Mouse (Mus musculus): ENCODE results near the gene 2900011O08Rik. TPM values are rescaled to one million over a fixed set of nuclear protein-coding genes. Genes with fewer than 3 reads are reported as not detected.

2900011O08Rik gene
- polyA plus RNA-seq, 1 experiment from 2014 or later = 2.5 TPM

DNA sequence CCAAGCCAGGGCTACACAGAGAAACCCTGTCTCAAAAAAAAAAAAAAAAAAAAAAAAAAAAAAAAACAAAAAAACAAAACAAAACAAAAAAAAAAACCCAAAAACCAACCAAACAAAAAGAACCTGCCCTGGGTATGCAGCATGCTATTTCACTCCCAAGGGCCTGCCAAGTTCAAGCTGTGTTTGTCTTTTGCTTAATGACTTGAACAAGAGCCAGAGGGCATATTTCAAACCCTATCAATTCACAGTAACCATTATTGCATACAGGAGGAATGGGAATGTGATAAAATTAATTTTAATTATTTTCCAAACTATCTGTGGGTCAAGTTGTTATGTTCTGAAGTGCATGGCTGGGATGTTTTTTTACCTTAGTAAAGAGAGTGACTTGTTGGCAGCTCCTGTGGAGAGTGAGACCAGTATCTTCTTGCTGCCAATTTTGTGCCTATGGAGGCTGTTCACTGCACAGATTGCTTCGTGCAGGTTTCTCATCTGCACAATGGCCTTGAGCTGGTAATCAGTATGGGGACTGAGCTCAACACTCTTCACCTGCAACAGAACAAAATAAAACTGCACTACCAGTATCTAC is 151.7 kb downstream of the 2900011O08Rik start:
- Histone ChIP-seq H3K4me3 (ENCODE audit: low read depth, low read length) (no peak overlapping the region), H3K27ac (ENCODE audit: low read length) (no peak overlapping the region), H3K36me3 (ENCODE audit: control insufficient read depth, insufficient read depth, low read length) (peaks cover 75% of the 10 kb centered on the region), H3K4me2 (replicated peaks; ENCODE audit: low read depth, low read length) (no peak overlapping the region), H3K9me3 (ENCODE audit: control insufficient read depth, low read depth, low read length) (no peaks in the 10 kb centered on the region), H3K9ac (replicated peaks; ENCODE audit: low read depth, low read length) (no peak overlapping the region), H3K27me3 (ENCODE audit: control insufficient read depth, insufficient read depth, low read length) (no peaks in the 10 kb centered on the region), H3K4me1 (ENCODE audit: control insufficient read depth, insufficient read depth, low read length) (no peaks in the 10 kb centered on the region)
- no peak for ATAC-seq (ENCODE audit: insufficient number of reproducible peaks, insufficient read depth, low FRiP score, low read depth)
- WGBS = 97% methylated on average over 1 of the region's 1 CpGs

DNA sequence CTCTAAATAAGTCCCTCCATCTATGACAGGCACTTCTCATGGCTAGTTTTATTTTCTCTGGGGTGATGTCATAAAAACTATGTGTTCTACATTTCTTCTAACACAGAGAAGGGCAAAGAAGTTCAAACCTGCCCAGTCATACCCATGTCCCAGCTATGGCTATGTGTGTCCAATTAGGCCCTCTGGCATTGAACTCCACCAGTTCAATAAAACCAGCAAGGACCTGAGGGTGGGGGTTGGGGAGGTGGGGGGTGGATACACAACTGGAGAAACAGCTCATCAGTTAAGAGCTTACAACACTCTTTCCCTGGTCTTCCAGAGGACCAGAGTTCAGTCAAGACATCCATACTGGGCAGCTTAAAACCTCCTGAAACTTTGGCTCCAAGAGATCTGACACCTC is 152.7 kb downstream of the 2900011O08Rik start:
- Histone ChIP-seq H3K27ac (ENCODE audit: low read length) (no peak overlapping the region), H3K4me2 (replicated peaks; ENCODE audit: low read depth, low read length) (no peak overlapping the region), H3K36me3 (ENCODE audit: control insufficient read depth, insufficient read depth, low read length) (peaks cover 72% of the 10 kb centered on the region), H3K4me1 (ENCODE audit: control insufficient read depth, insufficient read depth, low read length) (no peaks in the 10 kb centered on the region), H3K9ac (replicated peaks; ENCODE audit: low read depth, low read length) (no peak overlapping the region), H3K9me3 (ENCODE audit: control insufficient read depth, low read depth, low read length) (no peaks in the 10 kb centered on the region), H3K4me3 (ENCODE audit: low read depth, low read length) (no peak overlapping the region), H3K27me3 (ENCODE audit: control insufficient read depth, insufficient read depth, low read length) (no peaks in the 10 kb centered on the region)
- ATAC-seq (ENCODE audit: insufficient number of reproducible peaks, insufficient read depth, low FRiP score, low read depth) = no peak

DNA sequence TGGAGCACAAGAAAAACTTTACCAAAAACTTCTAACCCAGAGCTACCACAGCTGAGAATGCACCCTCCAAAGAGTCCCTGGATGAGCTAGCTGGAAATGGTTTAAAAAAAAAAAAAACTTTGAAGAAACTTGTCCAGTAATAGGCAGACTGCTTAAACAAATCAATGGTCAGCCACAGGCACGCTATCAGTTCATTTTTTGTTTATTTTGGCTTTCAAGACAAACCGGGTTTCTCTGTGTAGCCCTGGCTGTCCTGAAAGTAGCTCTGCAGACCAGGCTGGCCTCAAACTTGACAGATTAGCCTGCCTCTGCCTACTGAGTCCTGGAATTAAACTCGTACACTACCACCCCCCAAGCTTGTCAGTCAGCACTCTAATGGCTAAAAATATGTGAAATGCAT is 156.9 kb downstream of the 2900011O08Rik start:
- no peaks in the 10 kb centered on the region for H3K4me1 ChIP-seq (ENCODE audit: control insufficient read depth, insufficient read depth, low read length)
- H3K9ac ChIP-seq (replicated peaks; ENCODE audit: low read depth, low read length) = no peak overlapping the region
- no peak overlapping the region for H3K4me3 ChIP-seq (ENCODE audit: low read depth, low read length)
- no peak overlapping the region for H3K4me2 ChIP-seq (replicated peaks; ENCODE audit: low read depth, low read length)
- H3K27ac ChIP-seq (ENCODE audit: low read length) = no peak overlapping the region
- H3K36me3 ChIP-seq (ENCODE audit: control insufficient read depth, insufficient read depth, low read length) = peaks cover 68% of the 10 kb centered on the region
- no peaks in the 10 kb centered on the region for H3K27me3 ChIP-seq (ENCODE audit: control insufficient read depth, insufficient read depth, low read length)
- no peak for ATAC-seq (ENCODE audit: insufficient number of reproducible peaks, insufficient read depth, low FRiP score, low read depth)
- no peaks in the 10 kb centered on the region for H3K9me3 ChIP-seq (ENCODE audit: control insufficient read depth, low read depth, low read length)
- WGBS = 56% methylated on average over 3 of the region's 3 CpGs

DNA sequence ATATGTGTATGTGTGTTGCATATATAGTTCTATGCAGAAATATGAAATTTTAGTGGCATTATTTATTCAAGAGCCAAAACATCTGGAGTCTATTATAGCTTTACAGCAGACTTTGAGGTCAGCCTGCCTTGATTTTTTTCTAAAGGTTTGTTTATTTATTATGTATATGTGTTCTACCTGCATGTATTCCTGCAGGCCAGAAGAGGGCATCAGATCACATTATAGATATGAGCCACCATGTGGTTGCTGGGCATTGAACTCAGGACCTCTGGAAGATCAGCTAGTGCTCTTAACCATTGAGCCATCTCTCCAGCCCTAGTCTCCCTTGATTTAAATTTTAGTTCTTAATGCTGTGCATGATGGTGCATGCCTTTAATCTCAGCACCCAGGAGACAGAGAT is 161.3 kb downstream of the 2900011O08Rik start:
- Histone ChIP-seq H3K36me3 (ENCODE audit: control insufficient read depth, insufficient read depth, low read length) (peaks cover 56% of the 10 kb centered on the region), H3K4me1 (ENCODE audit: control insufficient read depth, insufficient read depth, low read length) (no peaks in the 10 kb centered on the region), H3K4me2 (replicated peaks; ENCODE audit: low read depth, low read length) (no peak overlapping the region), H3K4me3 (ENCODE audit: low read depth, low read length) (no peak overlapping the region), H3K27me3 (ENCODE audit: control insufficient read depth, insufficient read depth, low read length) (no peaks in the 10 kb centered on the region), H3K27ac (ENCODE audit: low read length) (no peak overlapping the region), H3K9me3 (ENCODE audit: control insufficient read depth, low read depth, low read length) (no peaks in the 10 kb centered on the region), H3K9ac (replicated peaks; ENCODE audit: low read depth, low read length) (no peak overlapping the region)
- no peak for ATAC-seq (ENCODE audit: insufficient number of reproducible peaks, insufficient read depth, low FRiP score, low read depth)

Small RNA genes within 50 kb of the gene (microRNA-seq; reads per million reads assigned to microRNA genes)
- not detected for gene Gm27671

Other genes with a start within 250 kb of the 2900011O08Rik start
- gene Rrn3, start 205.9 kb upstream of the 2900011O08Rik start, polyA plus RNA-seq (2014; fragmentation: Nextera tagmentation; extraction: Ambion mirVana) = 57.1 and 57.7 TPM in 2 replicates
- 189 and 216 TPM in 2 replicates for gene Ntan1, start 167.8 kb upstream of the 2900011O08Rik start, polyA plus RNA-seq (2014; fragmentation: Nextera tagmentation; extraction: Ambion mirVana)
- 103 and 113 TPM in 2 replicates for gene Pdxdc1, start 83.5 kb upstream of the 2900011O08Rik start, polyA plus RNA-seq (2014; fragmentation: Nextera tagmentation; extraction: Ambion mirVana)
- 6.9 and 9.7 TPM in 2 replicates for gene Mpv17l, start 83.4 kb upstream of the 2900011O08Rik start, polyA plus RNA-seq (2014; fragmentation: Nextera tagmentation; extraction: Ambion mirVana)
- gene Ifitm7, start 284 bp downstream of the 2900011O08Rik start, polyA plus RNA-seq (2014; fragmentation: Nextera tagmentation; extraction: Ambion mirVana) = not detected in 2 replicates
- 103 and 111 TPM in 2 replicates for gene Nde1, start 176.7 kb downstream of the 2900011O08Rik start, polyA plus RNA-seq (2014; fragmentation: Nextera tagmentation; extraction: Ambion mirVana)
- 22.2 and 24.3 TPM in 2 replicates for gene Marf1, start 176.7 kb downstream of the 2900011O08Rik start, polyA plus RNA-seq (2014; fragmentation: Nextera tagmentation; extraction: Ambion mirVana)